Mouse (Mus musculus): ENCODE data around the gene Ttk.

Ttk gene

DNA sequence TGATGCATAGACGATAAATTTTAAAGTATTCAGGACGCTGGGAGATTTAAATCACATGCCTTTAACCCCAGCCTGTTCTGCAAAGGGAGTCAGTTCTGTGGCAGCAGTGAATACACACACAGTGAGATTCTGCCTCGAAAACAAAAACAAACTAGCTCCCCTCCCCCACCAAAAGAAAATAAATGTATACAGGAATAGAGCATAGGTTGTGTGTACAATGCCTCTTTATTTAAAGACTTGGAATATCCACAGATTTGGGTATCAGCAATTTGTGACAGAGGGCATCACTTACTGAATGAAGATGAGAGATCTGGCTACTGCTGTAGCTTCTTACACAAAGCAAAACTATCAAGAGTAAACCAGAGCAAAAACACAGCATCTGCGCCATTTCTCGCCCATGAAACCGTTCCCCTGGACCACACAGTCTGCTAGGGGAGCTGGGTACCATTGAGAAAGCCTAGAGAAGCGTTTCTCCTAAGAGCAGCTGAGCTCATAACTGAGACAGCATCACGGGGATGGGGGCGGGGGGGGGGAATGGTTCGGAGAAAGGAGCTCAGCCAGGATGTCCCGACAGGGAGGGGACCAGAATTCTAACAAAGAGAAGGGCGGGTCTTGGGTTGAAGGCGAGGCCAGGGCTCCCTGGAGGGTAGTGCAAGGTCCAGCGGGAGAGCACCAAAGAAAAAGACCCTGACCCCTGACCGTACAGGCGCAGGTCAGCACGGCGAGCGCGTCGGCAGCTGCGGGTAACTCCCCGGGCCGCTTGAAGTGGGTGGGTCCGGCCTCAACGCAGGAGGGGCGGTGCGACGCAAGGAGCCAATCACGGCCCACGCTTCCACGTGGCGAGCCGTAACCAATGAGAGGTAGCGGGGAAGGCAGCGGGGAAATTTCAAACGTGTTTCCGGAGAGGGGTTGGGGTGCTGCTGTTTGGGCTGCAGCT, at the start of gene Ttk:
TSS of gene Ttk (plus strand) at position 879 of the 937 bp plus-strand sequence.
- peak; percentile 95 for DNase-seq

DNA sequence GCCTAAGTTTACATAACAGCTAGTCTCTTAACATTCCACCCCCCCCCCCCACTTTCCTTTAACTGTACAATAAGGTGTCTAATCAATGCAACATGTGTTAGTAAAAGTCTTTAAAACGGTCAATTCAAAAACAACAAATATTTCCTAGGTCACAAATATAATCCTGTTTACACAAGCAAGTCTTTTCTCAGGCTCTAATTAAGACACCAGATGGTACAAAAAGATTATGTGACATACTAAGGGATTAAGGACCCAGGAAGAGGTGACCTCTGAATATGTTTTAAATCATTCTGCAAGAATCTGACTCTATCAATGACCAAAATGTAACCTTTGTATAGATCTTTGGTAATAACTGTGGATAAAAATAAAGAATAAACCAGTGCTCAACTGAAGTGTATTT, 49.0 kb upstream of the Ttk start:
- peak; percentile 72 for DNase-seq

DNA sequence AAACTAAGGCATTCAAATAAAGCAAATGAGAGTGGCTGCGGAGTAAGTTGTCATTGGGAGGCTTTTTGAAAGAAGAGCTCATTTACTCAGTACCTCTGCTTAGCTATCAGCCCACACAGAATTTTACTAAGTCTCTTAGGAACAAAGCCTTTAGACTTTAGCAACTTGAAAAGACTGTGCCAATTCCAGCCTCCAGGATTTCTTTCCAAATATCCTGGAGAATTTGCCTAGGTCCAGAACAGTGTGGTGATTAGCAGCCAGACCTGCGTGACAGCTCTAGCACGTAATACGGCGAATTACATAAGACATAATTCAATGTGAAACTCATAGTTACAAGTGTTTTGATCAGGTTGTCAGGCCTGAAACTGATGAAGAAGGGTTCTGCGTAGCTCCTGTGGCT, 45.2 kb upstream of the Ttk start:
- no peak for DNase-seq

DNA sequence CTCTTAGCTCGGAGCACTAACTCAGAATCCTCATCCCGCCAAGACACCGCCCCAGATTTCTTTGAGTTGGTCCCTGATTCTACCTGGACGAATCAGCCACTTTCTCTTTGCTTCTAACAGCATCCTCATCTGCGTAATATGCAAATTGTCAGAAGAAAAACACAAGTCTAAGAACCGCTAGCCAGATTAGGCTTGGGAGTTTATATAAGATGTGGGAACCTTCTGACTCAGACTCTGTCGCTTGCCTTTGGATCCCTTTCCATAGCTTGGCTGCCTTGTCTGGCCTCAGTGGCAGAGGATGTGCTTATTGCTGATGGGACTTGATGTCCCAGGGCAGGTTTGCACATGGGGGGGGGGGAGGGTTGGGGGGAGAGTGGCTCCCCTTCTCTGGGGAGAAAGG, 37.6 kb upstream of the Ttk start:
- DNase-seq = no peak

DNA sequence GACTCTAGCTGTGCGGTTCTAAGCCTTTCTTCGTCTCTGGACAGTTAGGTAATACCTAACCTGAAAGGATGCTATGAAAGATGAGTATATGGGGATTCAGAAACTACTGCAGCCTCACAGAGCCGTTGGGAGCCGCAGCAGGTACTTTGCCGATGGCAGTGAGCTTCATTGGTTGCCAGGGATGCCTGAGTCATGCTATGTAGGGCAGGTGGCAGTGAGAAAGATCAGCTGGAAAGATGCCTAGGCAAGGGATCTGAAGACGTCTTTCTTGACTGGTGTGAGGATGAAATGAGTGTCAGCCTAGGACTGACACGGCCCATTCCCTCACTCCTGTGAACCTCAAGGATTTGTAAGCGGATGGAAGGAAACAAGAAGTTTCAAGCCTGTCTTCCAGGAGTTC, 36.6 kb upstream of the Ttk start:
- DNase-seq = no peak

DNA sequence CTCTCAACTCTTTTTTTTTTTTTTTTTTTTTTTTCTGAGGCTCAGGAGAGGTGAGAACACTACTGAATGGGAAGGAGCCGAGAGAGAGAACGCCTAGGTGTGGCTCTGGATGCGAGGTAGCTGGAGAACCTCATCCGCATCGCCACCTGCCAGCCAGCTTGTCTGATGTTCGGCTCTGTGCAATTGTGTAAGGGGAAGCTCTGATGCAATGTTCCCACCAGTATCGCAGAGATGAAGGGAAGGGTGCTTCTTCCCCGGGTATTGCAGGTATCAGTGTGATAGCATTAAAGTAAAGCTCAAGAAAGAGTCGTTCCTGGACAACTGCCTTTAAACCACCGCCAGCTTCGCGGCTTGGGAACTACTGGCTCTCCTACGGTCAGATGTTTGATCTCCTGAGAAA, 30.1 kb upstream of the Ttk start:
- DNase-seq = peak; percentile 15

DNA sequence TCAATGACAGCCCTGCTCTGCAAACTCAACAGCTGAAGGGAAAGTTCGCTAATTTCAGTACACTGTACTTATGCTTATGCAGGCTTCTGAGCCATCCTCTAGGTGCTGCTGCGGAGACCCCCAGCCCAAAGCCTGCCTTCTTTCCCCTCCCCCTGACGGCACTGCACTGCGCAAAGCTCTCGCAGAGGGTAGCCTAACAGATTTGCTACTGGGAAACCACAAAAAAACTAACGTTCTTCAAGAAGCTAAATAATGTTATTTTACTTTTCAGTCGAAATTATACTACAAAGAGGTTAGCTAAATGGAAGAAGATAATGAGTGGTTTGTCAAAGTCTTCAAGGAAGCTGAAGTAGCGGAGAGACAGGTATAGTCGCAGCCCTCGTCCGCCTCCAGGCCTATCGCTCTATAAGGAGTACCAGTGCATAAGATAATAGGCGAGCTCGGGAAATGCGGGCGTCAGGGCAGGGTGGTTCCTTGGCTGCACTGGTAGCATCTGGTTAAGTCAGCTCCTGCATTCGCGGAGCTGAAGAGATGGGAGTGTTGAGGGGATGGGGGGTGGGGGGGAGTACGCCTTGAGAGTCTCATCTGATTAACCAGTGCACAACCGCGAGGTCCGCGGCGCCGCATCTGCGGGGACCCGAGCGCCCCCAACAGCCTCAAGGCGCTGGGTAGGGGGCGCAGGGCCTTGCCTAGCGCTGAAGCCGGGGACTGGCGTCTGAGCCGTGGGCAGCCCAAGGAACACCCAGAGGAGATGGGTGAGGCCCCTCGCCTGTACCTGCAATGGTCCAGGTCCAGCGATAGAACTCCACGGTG, 29.1 kb upstream of the Ttk start:
- peak; percentile 73 for DNase-seq

DNA sequence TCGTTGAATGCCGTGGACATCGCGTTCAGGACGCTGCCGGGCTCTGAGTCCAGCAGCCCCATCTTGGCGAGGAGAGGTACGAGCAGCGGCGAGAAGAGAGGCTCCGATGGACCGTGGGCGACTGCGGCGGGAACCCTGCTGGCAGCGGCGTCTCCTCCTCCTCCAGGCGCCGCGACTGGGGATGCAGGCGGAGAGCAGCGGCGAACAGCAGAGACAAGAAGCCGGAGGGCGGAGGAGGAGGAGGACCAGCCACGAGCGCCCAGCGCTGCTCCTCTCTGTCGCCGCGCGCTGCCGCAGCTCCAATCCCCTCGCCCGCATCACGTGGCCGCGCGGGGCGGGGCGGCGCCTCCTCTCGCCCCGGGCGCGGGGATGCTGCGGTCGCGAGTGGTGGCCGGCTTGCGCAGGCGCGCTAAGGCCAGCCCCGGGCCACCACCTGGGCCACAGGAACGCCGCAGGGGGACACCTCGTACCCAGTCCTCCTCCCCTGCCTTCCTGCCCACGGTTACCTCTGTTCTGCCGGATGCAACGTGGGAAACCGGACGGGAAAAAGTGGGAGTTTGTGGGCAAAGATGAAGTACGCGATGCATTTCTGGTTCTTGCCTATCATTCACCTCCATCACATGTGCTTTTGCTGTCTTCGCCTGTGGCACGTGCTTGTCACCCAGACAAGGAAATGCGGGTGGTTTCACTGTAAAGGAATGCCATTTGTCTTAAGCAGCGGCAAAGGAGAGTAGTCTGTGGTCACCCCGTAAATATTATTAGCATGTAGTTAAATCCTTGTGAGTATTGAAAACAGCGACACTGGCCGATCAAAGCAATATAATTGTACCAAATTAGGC, 28.3 kb upstream of the Ttk start, which contains the start of gene Elovl4:
TSS of gene Elovl4 (minus strand) at position 301 of the 839 bp plus-strand sequence.
- DNase-seq = peak; percentile 93

DNA sequence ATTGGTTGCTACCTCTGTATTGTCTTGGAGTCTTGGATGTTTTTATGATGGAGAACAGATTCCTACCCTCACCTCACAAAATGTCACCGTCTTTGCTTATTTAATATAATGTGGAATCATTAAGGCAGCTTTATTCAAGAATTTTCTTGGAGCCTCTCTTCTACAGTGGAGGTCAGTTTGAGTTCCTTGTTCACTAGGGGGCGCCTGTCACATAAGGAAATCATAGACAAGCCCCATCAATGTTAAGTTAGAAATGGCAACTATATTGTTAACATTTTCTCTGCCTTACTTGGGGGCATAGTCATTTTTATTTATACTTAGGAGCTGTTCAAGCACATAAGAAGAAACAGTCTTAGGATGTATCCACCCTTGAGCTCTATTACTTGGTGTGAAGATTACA, 26.9 kb upstream of the Ttk start:
- peak; percentile 75 for DNase-seq

DNA sequence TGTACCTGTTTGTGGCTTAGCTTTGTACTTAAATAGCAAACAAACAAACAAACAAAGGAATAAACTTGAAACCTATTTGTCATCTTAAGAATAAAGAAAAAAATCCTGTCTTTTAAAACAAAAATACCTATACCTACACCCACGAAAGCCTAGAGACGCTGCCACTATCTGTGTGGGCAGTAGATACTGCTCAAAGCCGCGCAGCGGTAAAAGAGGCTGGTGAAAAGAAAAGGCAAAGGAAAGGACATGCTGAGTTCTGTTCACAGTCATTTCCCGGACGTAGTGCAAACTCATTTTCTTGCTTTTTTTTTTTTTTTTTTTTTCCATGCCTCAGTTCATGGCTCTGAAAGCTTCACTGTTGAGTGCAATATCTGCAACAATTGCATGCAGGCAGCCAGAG, 15.3 kb upstream of the Ttk start:
- no peak for DNase-seq

DNA sequence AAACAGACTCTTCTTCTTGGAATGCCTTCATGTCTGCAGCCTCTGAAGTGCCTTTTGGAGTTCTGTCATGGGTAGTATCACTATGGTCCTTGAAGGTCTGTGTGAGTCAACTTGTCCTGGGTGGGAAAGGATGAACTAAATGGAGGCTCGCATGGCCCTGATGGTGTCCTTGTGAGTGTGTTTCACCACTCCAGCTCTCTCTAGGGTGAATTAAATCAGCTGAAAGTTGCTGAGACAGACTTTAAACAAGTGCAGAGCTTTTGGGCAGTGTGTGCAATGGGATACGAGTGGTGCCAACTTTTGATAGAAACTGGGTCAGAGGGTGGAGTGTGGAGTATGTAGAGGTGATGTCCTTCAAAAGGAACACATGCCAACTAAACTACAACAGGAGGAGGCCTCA, 13.5 kb upstream of the Ttk start:
- DNase-seq = no peak

DNA sequence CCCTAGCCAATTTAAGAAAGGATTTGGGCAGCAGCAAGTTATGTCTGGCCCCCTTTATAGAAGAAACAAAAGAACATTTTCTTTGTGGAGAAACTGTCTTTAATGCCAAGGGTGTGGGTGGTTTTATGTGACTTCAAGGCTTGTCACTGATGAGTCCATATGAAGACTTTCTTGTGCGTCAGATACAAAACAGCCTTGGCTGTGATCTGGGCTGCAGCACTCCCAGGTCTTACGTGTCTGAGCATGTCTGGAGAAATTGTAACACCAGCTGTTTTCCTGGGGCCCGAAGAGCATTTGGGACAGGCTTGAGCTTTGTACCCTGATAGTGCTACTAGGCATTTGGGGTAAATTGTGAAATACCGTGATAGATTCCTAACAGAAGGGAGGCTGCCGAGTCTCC, 11.6 kb upstream of the Ttk start:
- no peak for DNase-seq

DNA sequence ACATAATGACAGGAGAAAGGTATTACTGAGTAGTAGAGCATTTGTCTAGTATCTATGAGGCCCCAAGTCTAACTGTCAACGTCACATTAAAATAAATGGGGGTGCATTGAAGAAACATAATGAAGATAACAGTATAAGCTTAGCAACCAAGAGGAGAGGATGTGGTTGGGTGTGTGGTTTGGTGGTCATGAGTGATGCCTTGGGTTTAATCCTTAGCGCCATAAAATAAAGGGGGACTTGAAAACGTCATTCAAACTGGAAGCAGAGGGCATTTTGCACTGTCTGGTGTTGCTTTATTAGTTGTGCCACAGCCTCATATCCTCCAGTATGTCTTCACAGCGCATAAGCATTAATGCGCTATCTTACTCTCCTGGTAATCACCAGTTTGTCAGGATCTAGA, 4.6 kb upstream of the Ttk start:
- no peak for DNase-seq

DNA sequence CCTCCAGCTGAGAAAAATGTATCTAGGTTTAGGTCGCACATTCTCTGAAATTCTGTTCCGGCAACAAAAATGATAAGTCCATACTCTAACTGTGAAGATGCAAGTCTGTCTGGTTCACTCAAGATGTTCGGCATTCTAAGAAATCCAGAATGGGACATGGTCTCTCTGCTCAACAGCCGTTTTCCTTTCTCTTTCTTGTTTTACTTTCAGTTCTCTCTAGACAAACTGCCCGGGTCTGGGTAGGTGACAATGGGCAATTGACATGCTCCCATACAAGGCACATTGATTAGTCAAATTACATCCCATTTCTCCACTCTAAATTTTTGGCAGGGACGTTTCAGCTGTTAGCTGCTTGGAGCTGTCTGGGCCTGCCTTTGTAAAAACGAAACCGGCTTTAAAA, 3.3 kb upstream of the Ttk start:
- DNase-seq = no peak

DNA sequence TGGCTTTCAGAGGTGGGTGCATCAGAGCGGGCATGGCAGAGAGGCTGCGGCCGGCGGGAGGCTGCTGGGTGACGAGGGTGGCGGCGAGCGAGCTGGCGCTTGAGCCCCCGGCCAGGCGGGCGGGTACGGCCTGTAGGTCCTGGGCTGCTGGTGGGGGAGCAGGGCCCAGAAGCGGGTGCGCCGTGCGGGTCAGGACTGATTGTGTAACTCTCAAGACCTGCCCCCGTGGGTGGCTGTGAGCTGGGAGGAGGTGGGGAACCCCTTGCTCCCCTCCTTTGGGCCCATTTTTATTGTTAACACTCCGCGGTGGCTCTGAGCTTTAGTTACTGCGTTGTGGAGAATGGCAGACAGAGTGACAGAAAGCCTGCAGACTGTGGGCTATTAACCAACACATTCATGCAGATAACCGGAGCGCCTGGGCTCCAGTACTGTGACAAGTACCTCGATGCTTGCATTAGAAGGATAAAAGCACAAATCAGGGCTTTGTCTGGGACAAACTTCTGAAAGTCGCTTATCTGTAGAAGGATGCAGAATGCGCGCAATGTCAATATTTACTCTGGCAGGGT, 342 bp downstream of the Ttk start:
- DNase-seq = no peak

DNA sequence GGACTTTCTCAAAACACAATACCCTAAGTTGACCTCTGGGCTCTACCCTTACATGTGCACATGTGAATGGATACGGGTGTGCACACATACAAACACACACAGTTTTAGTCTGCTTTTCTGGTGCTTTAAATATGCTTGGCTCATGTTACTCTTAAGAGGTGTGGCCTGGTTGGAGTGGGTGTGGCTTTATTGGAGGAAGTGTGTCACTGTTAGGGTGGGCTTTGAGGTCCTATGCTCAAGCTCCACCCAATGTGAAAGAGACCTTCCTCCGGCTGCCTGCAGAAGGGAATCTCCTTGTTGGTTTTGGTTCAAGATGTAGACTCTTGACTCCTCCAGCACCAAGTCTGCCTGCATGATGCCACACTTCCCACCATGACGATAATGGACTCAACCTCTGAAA, 18.0 kb downstream of the Ttk start:
- DNase-seq = no peak

DNA sequence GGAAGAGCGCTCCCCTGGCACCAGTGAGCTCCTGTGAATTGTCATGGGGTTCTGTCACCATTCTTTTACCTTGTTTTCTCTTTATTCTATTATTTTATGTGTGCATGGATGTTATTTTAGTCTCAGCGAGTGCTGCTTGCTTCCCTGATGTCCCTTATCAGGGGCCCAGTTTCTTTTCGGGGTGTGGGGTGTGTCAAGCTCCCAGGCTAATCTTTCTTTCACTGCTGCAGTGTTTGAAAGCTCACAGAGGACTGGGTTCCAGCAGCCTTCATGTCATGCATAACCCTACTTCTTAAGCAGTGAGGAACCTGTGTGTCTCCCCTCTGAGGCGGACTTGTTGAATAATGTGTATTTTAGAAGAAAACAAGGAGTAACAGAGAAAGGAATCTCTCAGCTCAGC, 30.7 kb downstream of the Ttk start:
- DNase-seq = no peak

DNA sequence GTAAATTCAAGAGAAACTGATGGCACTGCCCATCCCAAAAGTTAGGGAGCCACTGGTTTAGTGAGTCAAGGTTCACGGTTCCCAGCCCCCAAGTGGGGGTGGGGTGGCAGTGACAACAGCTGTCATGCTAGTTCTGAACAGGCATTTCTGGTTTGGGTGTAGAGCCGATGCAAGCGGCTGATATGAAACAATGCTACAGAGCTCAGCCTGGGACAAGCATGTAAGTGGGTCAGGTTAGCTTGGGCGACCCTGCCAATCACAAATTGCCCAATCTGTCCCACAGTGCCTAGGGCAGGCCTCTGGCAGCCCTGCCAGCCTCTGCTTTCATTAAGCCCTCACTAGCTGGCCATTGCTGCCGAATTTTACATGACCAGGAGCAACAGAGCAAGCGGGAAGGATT, 47.7 kb downstream of the Ttk start:
- peak; percentile 76 for DNase-seq

DNA sequence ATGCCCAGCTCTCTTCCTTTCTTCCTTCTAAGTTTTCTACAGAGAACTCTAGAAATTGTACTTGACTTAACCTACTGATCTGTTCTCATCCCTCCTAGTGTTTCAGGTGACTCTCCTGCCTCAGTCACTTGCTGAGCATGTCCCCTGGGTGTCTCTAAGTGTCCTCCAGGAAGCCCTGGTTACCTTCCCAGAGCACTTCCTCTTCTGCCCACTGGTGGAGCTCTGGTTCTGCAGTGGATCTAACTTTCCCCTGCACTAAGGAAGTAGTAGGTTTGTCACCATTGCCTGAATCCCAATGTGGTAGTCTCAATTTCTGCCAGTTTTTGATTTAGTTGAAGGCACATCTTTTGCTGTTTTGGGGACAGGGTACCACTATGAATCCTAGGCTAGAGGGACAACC, 51.7 kb downstream of the Ttk start:
- DNase-seq = no peak

DNA sequence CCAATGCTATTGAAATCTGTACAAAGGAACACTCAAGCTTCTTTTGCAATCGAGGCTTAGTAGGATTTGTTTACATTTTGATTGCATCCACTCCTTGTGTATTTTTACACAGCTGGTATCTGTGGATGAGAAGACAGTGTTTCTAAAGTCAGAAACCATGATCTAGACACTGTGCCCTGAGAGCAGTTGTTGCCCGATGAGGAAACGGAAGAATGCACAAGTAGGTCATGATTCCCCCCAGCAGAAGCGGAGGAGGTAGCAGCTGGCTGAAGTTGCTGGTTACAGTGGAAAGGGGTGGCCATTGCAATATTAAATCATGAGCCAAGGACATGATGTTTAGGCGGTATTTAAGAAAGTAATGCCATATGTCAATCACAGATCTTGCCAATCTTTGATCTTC, 53.7 kb downstream of the Ttk start:
- DNase-seq = peak; percentile 68

DNA sequence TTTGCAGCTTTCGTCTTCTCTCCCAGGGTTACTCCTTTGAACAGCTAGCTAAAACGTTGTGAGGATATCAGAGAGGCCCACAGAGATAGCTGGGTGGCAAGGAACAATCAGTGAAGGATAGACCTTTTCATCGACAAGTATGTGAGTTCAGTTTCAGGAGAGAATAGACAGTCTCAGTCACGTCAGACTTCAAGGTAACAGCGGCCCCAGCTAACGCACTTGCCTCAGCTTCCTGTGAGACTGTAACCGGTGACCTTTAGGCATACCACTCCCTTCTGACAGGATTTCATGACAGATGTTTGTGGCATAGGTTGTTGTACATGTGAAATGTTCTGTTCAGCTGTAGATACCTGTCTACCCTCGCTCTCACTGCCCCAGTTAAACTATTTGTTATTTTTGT, 58.6 kb downstream of the Ttk start:
- no peak for DNase-seq

DNA sequence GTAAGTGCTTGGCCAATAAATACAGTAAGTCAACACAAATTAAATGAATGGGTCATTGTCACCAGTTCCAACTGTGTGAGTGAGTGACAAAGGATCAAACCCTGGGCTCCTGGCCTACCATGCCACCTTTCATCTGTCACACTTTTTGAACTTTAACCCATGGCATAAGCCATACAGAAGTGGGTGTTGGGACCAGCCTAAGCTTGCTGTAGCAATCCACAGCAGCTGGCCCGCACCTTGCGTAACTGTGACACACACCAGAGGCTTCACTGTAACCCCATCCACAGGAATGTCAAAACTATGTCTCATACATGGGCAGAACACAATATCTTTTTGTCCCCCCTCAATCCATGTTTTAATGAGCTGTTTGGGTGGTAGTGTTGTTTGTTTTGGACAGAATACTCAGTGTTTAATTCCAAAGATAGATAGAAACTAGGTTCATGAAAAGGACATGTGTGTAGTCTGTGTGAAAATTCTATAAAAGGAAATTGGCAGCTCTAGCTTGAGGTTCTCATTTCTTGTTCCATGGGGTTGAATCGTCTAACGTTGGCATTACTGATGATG, 59.4 kb downstream of the Ttk start:
- DNase-seq = no peak

Measured in retina, postnatal 1 day (tissue).